Mouse (Mus musculus): ENCODE results near the gene Dse.

- TF ChIP-seq GATA1 (IDR thresholded peaks at IDR 0.05; ENCODE audit: low read length) (no peak), TAL1 (IDR thresholded peaks at IDR 0.05; ENCODE audit: low read length) (no peak)
Observed at GRCm38 (mm10) chr10:34186571-34187260, 20.8 kb downstream of the Dse start.
